Mouse (Mus musculus) embryonic facial prominence, embryonic 11.5 days (tissue): Measurements from ENCODE around the gene Il6st. TPM values are rescaled to one million over a fixed set of nuclear protein-coding genes. Genes with fewer than 3 reads are reported as not detected.

Experiments
- ATAC-seq: fragments of 200-750 bp; cut with Nextera tagmentation; replicated peaks from 2 replicates; pipeline ENCODE4 v1.8.0; 2017; ENCODE audit warnings: low read depth; ENCODE audit not compliant: insufficient number of reproducible peaks, low FRiP score, low TSS enrichment
- DNase-seq: peaks from one replicate; pipeline ENCODE4 v3.0.0-alpha.2; 2015; ENCODE audit warnings: low spot score
- H3K27ac ChIP-seq: fragments of 300-500 bp; sonication (generic); replicated peaks from 2 replicates; pipeline ENCODE4 v1.5.1; 2014; ENCODE audit warnings: mild to moderate bottlenecking, low read depth, low read length, control low read depth
- H3K27me3 ChIP-seq: fragments of 300-500 bp; sonication (generic); 2 replicates; pipeline ENCODE4 v1.6.1; 2014; ENCODE audit warnings: mild to moderate bottlenecking, low read length, moderate library complexity, mixed read lengths; ENCODE audit not compliant: control insufficient read depth, insufficient read depth
- H3K36me3 ChIP-seq: fragments of 300-500 bp; sonication (generic); replicated peaks from 2 replicates; pipeline ENCODE4 v1.6.1; 2014; ENCODE audit warnings: low read depth, mild to moderate bottlenecking, low read length, moderate library complexity, mixed read lengths; ENCODE audit not compliant: control insufficient read depth, insufficient read depth
- H3K4me1 ChIP-seq: fragments of 300-500 bp; sonication (generic); 2 replicates; pipeline ENCODE4 v1.6.1; 2014; ENCODE audit warnings: low read length, mixed read lengths; ENCODE audit not compliant: control insufficient read depth, insufficient read depth
- H3K4me2 ChIP-seq: fragments of 300-500 bp; sonication (generic); 2 replicates; pipeline ENCODE4 v1.6.1; 2014; ENCODE audit warnings: low read depth, mild to moderate bottlenecking, control low read depth, low read length, moderate library complexity
- H3K4me3 ChIP-seq: fragments of 300-500 bp; sonication (generic); 2 replicates; pipeline ENCODE4 v1.5.1; 2014; ENCODE audit warnings: low read depth, low read length, control low read depth
- H3K9ac ChIP-seq: fragments of 300-500 bp; sonication (generic); replicated peaks from 2 replicates; pipeline ENCODE4 v1.6.1; 2014; ENCODE audit warnings: mild to moderate bottlenecking, control low read depth, low read length
- H3K9me3 ChIP-seq: fragments of 300-500 bp; sonication (generic); replicated peaks from 2 replicates; pipeline ENCODE4 v1.6.1; 2016; ENCODE audit warnings: mild to moderate bottlenecking, low read length, inconsistent platforms, mixed read lengths; ENCODE audit not compliant: control insufficient read depth
- WGBS: fragments of 180-500 bp; shearing (Covaris S2); extraction: QIAGEN DNeasy Blood & Tissue Kit; methylation state at CpG from one replicate; pipeline ENCODE4 v1.1.7; 2014; 5-methylcytosine and 5-hydroxymethylcytosine counted together
- polyA plus RNA-seq: library from polyadenylated mRNA; unstranded; fragments of >200 nt; fragmentation: Nextera tagmentation; extraction: Ambion mirVana; gene quantifications from 2 replicates; pipeline ENCODE4 v1.2.1, GENCODE M21; 2014

Gene Il6st
- polyA plus RNA-seq, 1 experiment from 2014 or later, result 25.8 TPM

- Histone ChIP-seq H3K4me1 (no peaks in the 10 kb centered on the region), H3K4me2 (no peak overlapping the region), H3K36me3 (no peaks in the 10 kb centered on the region), H3K9ac (no peak overlapping the region), H3K4me3 (no peak overlapping the region), H3K27ac (no peak overlapping the region), H3K9me3 (no peaks in the 10 kb centered on the region), H3K27me3 (no peaks in the 10 kb centered on the region)
- WGBS, result 63% methylated on average over 3 of the region's 3 CpGs
- no peak for ATAC-seq
- no peak for DNase-seq
Observed at GRCm38 (mm10) chr13:112540616-112541015, 76.7 kb downstream of the Il6st start.

DNA sequence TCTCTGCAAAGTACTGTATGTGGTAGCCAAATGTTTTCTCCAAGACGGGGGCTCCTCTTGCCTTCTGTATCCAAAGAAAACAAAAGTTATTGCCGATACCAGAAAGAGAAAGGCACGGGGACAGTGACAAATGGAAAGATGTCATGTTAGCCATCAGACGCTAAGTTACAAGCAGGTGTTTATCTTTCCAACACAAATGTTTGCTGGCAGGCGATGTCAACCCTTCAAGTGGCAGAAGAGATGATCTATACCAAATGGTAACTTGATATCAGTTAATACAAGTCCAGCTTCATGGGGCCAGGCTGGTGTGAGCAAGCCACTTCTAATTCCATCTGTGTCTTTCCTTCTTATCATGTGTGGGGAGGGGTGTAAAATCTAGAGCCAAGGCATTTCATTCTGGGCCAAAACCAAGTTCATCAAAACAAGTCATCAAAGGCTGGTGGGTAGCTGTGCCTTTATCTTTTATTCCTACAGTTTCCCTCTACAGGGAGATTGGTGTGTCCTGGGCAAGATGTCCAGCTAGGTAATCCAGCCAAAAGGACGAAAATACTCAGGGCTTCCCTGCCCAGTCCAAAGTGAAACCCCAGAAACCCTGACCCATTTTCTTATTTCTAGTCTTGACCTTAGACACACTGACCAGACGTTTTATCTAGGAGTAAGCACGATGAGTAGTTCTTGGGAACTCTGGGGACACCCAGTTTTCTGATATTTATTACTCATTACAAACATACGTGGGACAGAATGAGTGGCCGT lies 77.5 kb downstream of the Il6st start:
- Histone ChIP-seq H3K4me3 (no peak overlapping the region), H3K27me3 (no peaks in the 10 kb centered on the region), H3K27ac (no peak overlapping the region), H3K4me1 (no peaks in the 10 kb centered on the region), H3K36me3 (no peaks in the 10 kb centered on the region), H3K4me2 (no peak overlapping the region), H3K9me3 (no peaks in the 10 kb centered on the region), H3K9ac (no peak overlapping the region)
- WGBS, result 80% methylated on average over 10 of the region's 10 CpGs
- ATAC-seq (no peak), DNase-seq (no peak)

GRCm38 (mm10) chr13:112551641-112552548 lies 88.0 kb downstream of the Il6st start:
- Histone ChIP-seq H3K4me1 (no peaks in the 10 kb centered on the region), H3K36me3 (no peaks in the 10 kb centered on the region), H3K27me3 (no peaks in the 10 kb centered on the region), H3K4me2 (no peak overlapping the region), H3K9me3 (no peaks in the 10 kb centered on the region), H3K9ac (no peak overlapping the region), H3K4me3 (no peak overlapping the region), H3K27ac (no peak overlapping the region)
- WGBS, result 82% methylated on average over 7 of the region's 7 CpGs
- no peak for ATAC-seq
- DNase-seq, result no peak

GRCm38 (mm10) chr13:112553304-112553703 lies 89.4 kb downstream of the Il6st start:
- H3K27me3 ChIP-seq, result no peaks in the 10 kb centered on the region
- no peak overlapping the region for H3K9ac ChIP-seq
- no peaks in the 10 kb centered on the region for H3K9me3 ChIP-seq
- DNase-seq (no peak), ATAC-seq (no peak)
- no peaks in the 10 kb centered on the region for H3K36me3 ChIP-seq
- H3K27ac ChIP-seq, result no peak overlapping the region
- WGBS, result 94% methylated on average over 5 of the region's 5 CpGs
- H3K4me2 ChIP-seq, result no peak overlapping the region
- no peaks in the 10 kb centered on the region for H3K4me1 ChIP-seq
- H3K4me3 ChIP-seq, result no peak overlapping the region

DNA sequence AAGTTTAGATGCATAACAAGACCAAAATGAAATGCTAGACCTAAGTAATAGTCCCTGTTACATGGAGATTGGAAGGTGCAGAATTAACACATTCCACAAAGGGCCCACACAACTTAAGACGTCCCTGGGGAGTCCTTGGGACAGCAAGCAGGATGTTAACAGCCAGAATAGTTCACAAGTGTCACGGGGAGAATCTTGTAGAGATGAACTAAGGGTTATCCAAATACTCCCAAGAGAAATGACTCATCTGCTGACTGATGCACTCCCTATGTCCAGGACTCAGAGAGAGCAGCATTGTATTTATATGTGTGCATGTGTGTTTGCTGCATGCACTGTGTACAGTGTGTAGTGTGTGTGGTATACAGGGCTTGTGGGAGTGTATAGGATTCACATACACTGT lies 92.6 kb downstream of the Il6st start:
- Histone ChIP-seq H3K4me3 (no peak overlapping the region), H3K36me3 (no peaks in the 10 kb centered on the region), H3K9me3 (no peaks in the 10 kb centered on the region), H3K4me2 (no peak overlapping the region), H3K4me1 (no peaks in the 10 kb centered on the region), H3K9ac (no peak overlapping the region), H3K27ac (no peak overlapping the region), H3K27me3 (no peaks in the 10 kb centered on the region)
- WGBS, result 45% methylated on average over 2 of the region's 2 CpGs
- no peak for ATAC-seq
- no peak for DNase-seq

Other genes starting within 250 kb of the Il6st start
- gene Ankrd55, start 175.6 kb upstream of the Il6st start, polyA plus RNA-seq, result 1.0 and 1.1 TPM in 2 replicates
- gene Il31ra, start 130.3 kb downstream of the Il6st start, polyA plus RNA-seq, result not detected in 2 replicates
- gene Ddx4, start 188.4 kb downstream of the Il6st start, polyA plus RNA-seq, result 0.81 and 1.1 TPM in 2 replicates
- gene Slc38a9, start 196.7 kb downstream of the Il6st start, polyA plus RNA-seq, result 10.8 and 12.2 TPM in 2 replicates